Mouse (Mus musculus) heart, postnatal 25 days (tissue): ENCODE results near the gene Bdkrb1. TPM values are rescaled to one million over a fixed set of nuclear protein-coding genes. Genes with fewer than 3 reads are reported as not detected.
A peak's percentile ranks its signal among the peaks of the same experiment; 100 is the strongest.

ENCODE experiments used
- DNase-seq: peaks from one replicate; pipeline ENCODE4 v3.0.0; 2022; ENCODE audit warnings: low spot score
- intact Hi-C: fragments of 180-260 bp; cut with DNase I; formaldehyde crosslinking; loops from one replicate; pipeline ENCODE4 v1.15.1; 2025
- total RNA-seq, 2 experiments: library from RNA; stranded (reverse); gene quantifications; 2 replicates each; pipeline ENCODE4 v1.2.3; 2021

The Bdkrb1 gene
- total RNA-seq: not detected

- intact Hi-C loops: no loop called here
- DNase-seq: no peak
These were observed at the start of gene Bdkrb1 for GRCm38 (mm10) chr12:105602581-105603210. TSS of gene Bdkrb1 (plus strand) at chr12:105603085.

- no peak for DNase-seq
- intact Hi-C loops: no loop called here
These were observed 48.6 kb upstream of the Bdkrb1 start for GRCm38 (mm10) chr12:105554151-105554772.

- intact Hi-C loops: no loop called here
- DNase-seq: no peak
These were observed 47.7 kb upstream of the Bdkrb1 start for GRCm38 (mm10) chr12:105555172-105555571.

GRCm38 (mm10) chr12:105557250-105557925 is 45.5 kb upstream of the Bdkrb1 start:
- intact Hi-C loops: no loop called here
- peak; percentile 65 for DNase-seq

GRCm38 (mm10) chr12:105561007-105561534 is 41.8 kb upstream of the Bdkrb1 start:
- intact Hi-C loops: no loop called here
- DNase-seq: no peak

GRCm38 (mm10) chr12:105562056-105562820 is 40.6 kb upstream of the Bdkrb1 start:
- DNase-seq: no peak
- intact Hi-C loops: no loop called here

GRCm38 (mm10) chr12:105562936-105563680 is 39.8 kb upstream of the Bdkrb1 start, which contains the start of gene Bdkrb2:
TSS of gene Bdkrb2 (plus strand) at chr12:105563226.
- DNase-seq: no peak
- intact Hi-C loops: no loop called here

GRCm38 (mm10) chr12:105563726-105564275 is 39.1 kb upstream of the Bdkrb1 start:
- intact Hi-C loops: loop anchor here (2.0 kb wide), 1 partner anchor 21 kb away; no protein-coding TSS in a partner anchor

GRCm38 (mm10) chr12:105565221-105565620 is 37.7 kb upstream of the Bdkrb1 start:
- intact Hi-C loops: loop anchor here (2.0 kb wide), 1 partner anchor 20 kb away; no protein-coding TSS in a partner anchor
- no peak for DNase-seq

More at GRCm38 (mm10) chr12:105563726-105564275, 39.1 kb upstream of the Bdkrb1 start:
- DNase-seq: no peak

- DNase-seq: no peak
- intact Hi-C loops: no loop called here
These were observed 31.0 kb upstream of the Bdkrb1 start for GRCm38 (mm10) chr12:105571867-105572266.

- DNase-seq: no peak
- intact Hi-C loops: no loop called here
These were observed 30.3 kb upstream of the Bdkrb1 start for GRCm38 (mm10) chr12:105572622-105573021.

GRCm38 (mm10) chr12:105574356-105574755 is 28.5 kb upstream of the Bdkrb1 start:
- DNase-seq: no peak
- intact Hi-C loops: no loop called here

- intact Hi-C loops: no loop called here
These were observed 22.4 kb upstream of the Bdkrb1 start for GRCm38 (mm10) chr12:105580490-105580889.

GRCm38 (mm10) chr12:105582486-105582885 is 20.4 kb upstream of the Bdkrb1 start:
- intact Hi-C loops: no loop called here
- no peak for DNase-seq

More at GRCm38 (mm10) chr12:105580490-105580889, 22.4 kb upstream of the Bdkrb1 start:
- DNase-seq: no peak

GRCm38 (mm10) chr12:105583484-105583883 is 19.4 kb upstream of the Bdkrb1 start:
- intact Hi-C loops: no loop called here
- no peak for DNase-seq

GRCm38 (mm10) chr12:105584851-105585250 is 18.0 kb upstream of the Bdkrb1 start:
- peak; percentile 37 for DNase-seq
- intact Hi-C loops: loop anchor here (1.0 to 2.0 kb wide), 2 partner anchors 20 to 87 kb away; no protein-coding TSS in a partner anchor

- intact Hi-C loops: no loop called here
- DNase-seq: no peak
These were observed 15.4 kb upstream of the Bdkrb1 start for GRCm38 (mm10) chr12:105587526-105587925.

GRCm38 (mm10) chr12:105590786-105591185 is 12.1 kb upstream of the Bdkrb1 start:
- DNase-seq: no peak
- intact Hi-C loops: no loop called here

GRCm38 (mm10) chr12:105592361-105592761 is 10.5 kb upstream of the Bdkrb1 start:
- intact Hi-C loops: no loop called here
- no peak for DNase-seq
